Mouse (Mus musculus): ENCODE measurements around the gene Atp4a. TPM values are rescaled to one million over a fixed set of nuclear protein-coding genes. Genes with fewer than 3 reads are reported as not detected.
A peak's percentile ranks its signal among the peaks of the same experiment; 100 is the strongest.

The Atp4a gene
- polyA plus RNA-seq (2015; fragmentation: Nextera tagmentation; extraction: Ambion mirVana): 0.35 and 0.80 TPM in 2 replicates

DNA sequence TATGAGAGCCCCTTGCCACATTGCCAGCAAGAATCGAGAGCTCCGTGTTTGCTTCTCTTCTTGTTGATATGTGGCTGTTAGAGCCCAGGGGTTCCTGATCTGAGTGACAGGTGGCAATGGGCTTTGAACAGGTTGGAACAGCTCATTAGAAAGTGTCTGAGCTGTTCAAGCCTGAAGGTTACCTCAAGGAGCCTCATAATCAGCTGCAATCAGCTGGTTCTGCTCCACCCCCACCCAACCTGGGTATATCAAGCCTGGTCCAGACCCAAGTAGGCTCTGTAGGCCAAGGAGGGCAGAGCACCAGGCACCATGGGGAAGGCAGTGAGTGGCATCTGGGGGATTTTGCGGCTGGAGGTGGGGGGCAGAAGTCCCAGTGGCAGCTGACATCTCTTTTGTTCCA is at the start of gene Atp4a:
TSS of gene Atp4a (plus strand) at position 268 of the 400 bp plus-strand sequence.
- Histone ChIP-seq H3K27ac (ENCODE audit: low read depth, low read length) (no peak within 1 kb of the TSS), H3K36me3 (ENCODE audit: control insufficient read depth, insufficient read depth) (no peaks in the 10 kb centered on the region), H3K4me3 (ENCODE audit: low read depth, low read length) (no peak within 1 kb of the TSS), H3K27me3 (replicated peaks; ENCODE audit: control insufficient read depth, insufficient read depth, low read length) (no peaks in the 10 kb centered on the region), H3K4me2 (replicated peaks; ENCODE audit: low read depth) (no peak within 1 kb of the TSS), H3K4me1 (replicated peaks; ENCODE audit: control insufficient read depth, insufficient read depth, low read length) (peaks cover 11% of the 10 kb centered on the region; the same call in 1 of the 2 replicates), H3K9ac (ENCODE audit: low read depth, low read length) (no peak within 1 kb of the TSS), H3K9me3 (ENCODE audit: control insufficient read depth) (no peaks in the 10 kb centered on the region)
- 76% methylated on average over 3 of the region's 3 CpGs for WGBS
- ATAC-seq: no peak
- TF ChIP-seq CTCF (IDR thresholded peaks at IDR 0.05; ENCODE audit: low read depth): no peak

DNA sequence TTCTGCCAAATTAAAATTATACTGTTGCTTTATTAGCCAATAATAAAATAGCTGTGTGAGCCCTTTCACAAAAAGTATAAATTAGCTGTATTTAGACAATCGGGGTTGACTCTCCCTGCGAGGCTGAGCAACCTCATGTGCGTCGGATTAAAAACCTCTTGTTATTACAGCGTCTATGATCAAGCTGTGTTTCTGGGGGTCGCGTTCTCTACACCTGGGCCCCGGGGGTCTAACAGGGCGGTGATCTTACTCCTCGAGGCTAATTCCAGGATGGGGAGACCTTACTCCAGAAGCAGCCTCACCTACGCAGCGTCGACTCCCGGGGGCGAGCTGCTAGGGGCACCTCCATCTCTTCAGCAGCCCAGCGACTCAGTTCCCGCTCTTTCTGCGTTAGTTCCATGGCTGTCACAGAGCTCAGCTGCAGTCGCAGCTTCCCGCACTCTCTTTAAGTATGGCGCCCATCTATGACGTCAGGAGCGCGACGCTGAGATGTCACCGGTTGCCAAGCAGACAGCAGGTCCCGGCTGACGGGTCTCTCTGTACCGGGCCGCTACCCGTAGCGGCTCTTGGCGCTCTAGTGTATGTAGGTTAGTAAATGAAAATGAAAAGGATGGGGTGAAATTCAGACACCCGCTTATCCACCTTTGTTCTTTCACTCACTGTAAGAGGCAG is 47.3 kb upstream of the Atp4a start, which contains the start of gene Haus5:
TSS of gene Haus5 (minus strand) at position 466 of the 672 bp plus-strand sequence.
- ATAC-seq: peak; percentile 89
- H3K4me1 ChIP-seq (replicated peaks; ENCODE audit: control insufficient read depth, insufficient read depth, low read length): 0 out of 2 replicates have a peak, but pooled peaks cover 6% of the 10 kb centered on the region
- WGBS: under 1% methylated on average over 34 of the region's 34 CpGs
- no peaks in the 10 kb centered on the region for H3K27me3 ChIP-seq (replicated peaks; ENCODE audit: control insufficient read depth, insufficient read depth, low read length)
- peak within 1 kb of the TSS; percentile 59 for H3K9ac ChIP-seq (ENCODE audit: low read depth, low read length)
- peaks cover 8% of the 10 kb centered on the region; the same call in 1 of the 2 replicates for H3K36me3 ChIP-seq (ENCODE audit: control insufficient read depth, insufficient read depth)
- H3K9me3 ChIP-seq (ENCODE audit: control insufficient read depth): no peaks in the 10 kb centered on the region
- H3K27ac ChIP-seq (ENCODE audit: low read depth, low read length): no peak within 1 kb of the TSS
- H3K4me3 ChIP-seq (ENCODE audit: low read depth, low read length): peak within 1 kb of the TSS; percentile 67
- no peak for TF ChIP-seq CTCF (IDR thresholded peaks at IDR 0.05; ENCODE audit: low read depth)
- H3K4me2 ChIP-seq (replicated peaks; ENCODE audit: low read depth): peak within 1 kb of the TSS; percentile 94

DNA sequence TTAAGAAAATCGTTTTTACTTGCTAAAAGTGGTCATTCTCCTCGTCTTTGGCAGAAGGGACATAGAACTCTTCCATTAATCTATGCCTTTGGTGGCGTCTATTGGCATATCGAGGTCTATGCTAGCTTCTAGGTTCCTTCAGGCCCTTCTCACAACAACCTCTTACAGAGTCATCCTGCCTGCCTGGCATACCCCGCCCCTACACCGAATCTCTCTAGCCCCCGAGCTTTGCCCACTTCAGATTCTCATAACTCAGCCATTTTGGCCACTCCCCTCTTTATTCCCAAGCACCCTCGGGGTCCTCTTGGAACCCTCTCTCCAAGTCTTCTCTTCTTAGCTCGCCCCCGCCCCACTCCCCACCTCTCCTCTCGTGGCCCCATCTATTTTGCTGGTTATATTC is 46.7 kb upstream of the Atp4a start:
- WGBS: 7% methylated on average over 11 of the region's 11 CpGs
- peak; percentile 32; the same call in 1 of the 2 replicates for ATAC-seq
- Histone ChIP-seq H3K9ac (ENCODE audit: low read depth, low read length) (peak overlapping the region; percentile 59), H3K4me3 (ENCODE audit: low read depth, low read length) (peak overlapping the region; percentile 67), H3K4me2 (replicated peaks; ENCODE audit: low read depth) (peak overlapping the region; percentile 94), H3K4me1 (replicated peaks; ENCODE audit: control insufficient read depth, insufficient read depth, low read length) (0 out of 2 replicates have a peak, but pooled peaks cover 6% of the 10 kb centered on the region), H3K36me3 (ENCODE audit: control insufficient read depth, insufficient read depth) (0 out of 2 replicates have a peak, but pooled peaks cover 1% of the 10 kb centered on the region), H3K9me3 (ENCODE audit: control insufficient read depth) (no peaks in the 10 kb centered on the region), H3K27ac (ENCODE audit: low read depth, low read length) (no peak overlapping the region), H3K27me3 (replicated peaks; ENCODE audit: control insufficient read depth, insufficient read depth, low read length) (no peaks in the 10 kb centered on the region)
- TF ChIP-seq CTCF (IDR thresholded peaks at IDR 0.05; ENCODE audit: low read depth): no peak

DNA sequence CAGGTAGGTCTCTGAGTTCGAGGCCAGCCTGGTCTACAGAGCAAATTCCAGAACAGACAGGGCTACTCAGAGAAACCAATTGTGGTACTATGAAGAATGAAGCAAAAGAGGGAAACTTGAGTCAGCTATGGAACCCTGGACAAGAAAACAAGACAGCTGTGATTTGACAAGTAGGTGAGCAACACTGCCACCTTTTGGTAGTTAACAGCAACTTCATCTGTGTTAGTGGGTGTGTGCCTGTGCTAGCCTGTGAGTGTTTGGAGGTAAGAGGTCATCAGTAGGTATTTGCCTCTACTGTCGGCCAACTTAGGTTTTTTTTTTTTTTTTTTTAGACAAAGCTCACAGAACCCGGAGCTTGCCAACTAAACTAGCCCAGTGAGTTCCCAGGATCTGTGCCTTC is 42.8 kb upstream of the Atp4a start:
- TF ChIP-seq CTCF (IDR thresholded peaks at IDR 0.05; ENCODE audit: low read depth): peak; percentile 72
- ATAC-seq: no peak
- Histone ChIP-seq H3K36me3 (ENCODE audit: control insufficient read depth, insufficient read depth) (no peaks in the 10 kb centered on the region), H3K4me3 (ENCODE audit: low read depth, low read length) (no peak overlapping the region), H3K9ac (ENCODE audit: low read depth, low read length) (no peak overlapping the region), H3K27ac (ENCODE audit: low read depth, low read length) (no peak overlapping the region), H3K9me3 (ENCODE audit: control insufficient read depth) (no peaks in the 10 kb centered on the region), H3K4me2 (replicated peaks; ENCODE audit: low read depth) (no peak overlapping the region), H3K4me1 (replicated peaks; ENCODE audit: control insufficient read depth, insufficient read depth, low read length) (0 out of 2 replicates have a peak, but pooled peaks cover 6% of the 10 kb centered on the region), H3K27me3 (replicated peaks; ENCODE audit: control insufficient read depth, insufficient read depth, low read length) (no peaks in the 10 kb centered on the region)
- WGBS: 37% methylated on average over 3 of the region's 3 CpGs

DNA sequence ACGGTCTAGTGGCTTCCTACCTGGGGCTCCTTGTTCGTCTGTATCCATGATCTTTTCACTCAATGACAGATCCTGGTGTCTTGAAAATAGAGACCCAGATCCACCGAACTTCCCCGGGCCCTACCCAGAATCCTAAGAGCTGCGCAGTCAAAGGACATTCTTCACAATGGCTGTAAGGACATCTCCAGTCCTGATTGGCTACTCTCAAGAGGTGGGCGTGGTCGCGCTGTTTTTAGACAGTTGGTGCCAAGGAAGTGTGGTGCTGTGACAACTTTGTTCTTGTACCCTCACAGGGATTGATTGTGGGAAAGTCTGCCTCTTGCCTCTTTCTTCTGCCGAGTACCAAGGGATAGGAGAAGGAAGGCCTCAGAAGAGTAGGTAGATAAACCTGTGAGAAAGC is 40.5 kb upstream of the Atp4a start, which contains the start of gene Pmis2:
TSS of gene Pmis2 (minus strand) at position 126 of the 400 bp plus-strand sequence.
- TF ChIP-seq CTCF (IDR thresholded peaks at IDR 0.05; ENCODE audit: low read depth): no peak
- H3K9ac ChIP-seq (ENCODE audit: low read depth, low read length): no peak within 1 kb of the TSS
- WGBS: 70% methylated on average over 9 of the region's 9 CpGs
- H3K4me3 ChIP-seq (ENCODE audit: low read depth, low read length): no peak within 1 kb of the TSS
- ATAC-seq: no peak
- no peaks in the 10 kb centered on the region for H3K27me3 ChIP-seq (replicated peaks; ENCODE audit: control insufficient read depth, insufficient read depth, low read length)
- H3K4me2 ChIP-seq (replicated peaks; ENCODE audit: low read depth): no peak within 1 kb of the TSS
- no peaks in the 10 kb centered on the region for H3K9me3 ChIP-seq (ENCODE audit: control insufficient read depth)
- H3K36me3 ChIP-seq (ENCODE audit: control insufficient read depth, insufficient read depth): no peaks in the 10 kb centered on the region
- no peak within 1 kb of the TSS for H3K27ac ChIP-seq (ENCODE audit: low read depth, low read length)
- no peaks in the 10 kb centered on the region for H3K4me1 ChIP-seq (replicated peaks; ENCODE audit: control insufficient read depth, insufficient read depth, low read length)

DNA sequence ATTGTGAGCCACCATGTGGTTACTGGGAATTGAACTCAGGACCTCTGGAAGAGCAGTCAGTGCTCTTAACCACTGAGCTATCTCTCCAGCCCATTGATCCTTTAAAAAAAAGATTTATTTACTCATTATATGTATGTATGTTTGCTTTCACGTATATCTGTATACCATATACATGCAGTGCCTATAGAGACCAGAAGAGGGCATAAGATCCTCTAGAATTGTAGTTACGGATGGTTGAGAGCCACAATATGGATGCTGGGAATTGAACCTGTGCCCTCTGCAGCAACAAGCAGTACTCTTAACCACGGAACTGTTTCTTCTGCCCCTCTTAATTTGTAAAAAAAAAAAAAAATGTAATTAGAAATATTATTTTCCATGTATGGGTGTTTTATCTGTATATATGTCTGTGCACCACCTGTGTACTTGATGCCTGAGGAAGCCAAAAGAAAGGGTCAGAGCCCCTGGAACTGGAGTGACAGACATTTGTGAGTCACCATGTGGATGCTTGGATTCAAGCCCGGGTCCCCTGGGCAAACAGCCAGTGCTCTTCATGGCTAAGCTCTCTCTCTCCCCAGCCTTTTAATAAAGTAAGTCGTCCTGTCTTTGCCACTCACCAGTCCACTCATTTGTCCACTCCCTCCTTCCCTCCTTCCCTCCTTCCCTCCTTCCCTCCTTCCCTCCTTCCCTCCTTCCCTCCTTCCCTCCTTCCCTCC is 33.6 kb upstream of the Atp4a start:
- Histone ChIP-seq H3K9me3 (ENCODE audit: control insufficient read depth) (no peaks in the 10 kb centered on the region), H3K4me1 (replicated peaks; ENCODE audit: control insufficient read depth, insufficient read depth, low read length) (no peaks in the 10 kb centered on the region), H3K9ac (ENCODE audit: low read depth, low read length) (no peak overlapping the region), H3K27me3 (replicated peaks; ENCODE audit: control insufficient read depth, insufficient read depth, low read length) (no peaks in the 10 kb centered on the region), H3K36me3 (ENCODE audit: control insufficient read depth, insufficient read depth) (no peaks in the 10 kb centered on the region), H3K4me2 (replicated peaks; ENCODE audit: low read depth) (no peak overlapping the region), H3K4me3 (ENCODE audit: low read depth, low read length) (no peak overlapping the region), H3K27ac (ENCODE audit: low read depth, low read length) (no peak overlapping the region)
- no peak for ATAC-seq
- 65% methylated on average over 5 of the region's 5 CpGs for WGBS
- TF ChIP-seq CTCF (IDR thresholded peaks at IDR 0.05; ENCODE audit: low read depth): peak; percentile 45
